Mouse (Mus musculus) bone marrow, adult 2 months (tissue): Measurements from ENCODE around the gene Ostm1.

Source experiments
- CTCF ChIP-seq: fragments of 200-500 bp; IDR thresholded peaks from 2 replicates; pipeline ENCODE4 v1.5.1; 2011; ENCODE audit warnings: low read length, control low read depth; ENCODE audit not compliant: control insufficient read depth, insufficient read depth
- POLR2A ChIP-seq: fragments of 200-500 bp; IDR thresholded peaks from 2 replicates; pipeline ENCODE4 v1.6.1; 2011; ENCODE audit warnings: low read depth, mild to moderate bottlenecking, control low read depth, low read length, borderline replicate concordance; ENCODE audit not compliant: control insufficient read depth

- TF ChIP-seq POLR2A (no peak), CTCF (no peak)
Measured at GRCm38 (mm10) chr10:42692794-42693193, 109.2 kb downstream of the Ostm1 start.
